9 mouse cellular contexts compared by ENCODE assay signal in genomic region chr9:107632478-107632877, GRCm38 (mm10). TPM values are rescaled to one million over a fixed set of nuclear protein-coding genes. Genes with fewer than 3 reads are reported as not detected.
DNase-seq lines count a peak whose midpoint lies in the region; ATAC-seq and TF ChIP-seq lines count a peak whose summit lies in the region.
"Had no signal": no experiment of that assay in that cellular context is flagged by ENCODE, and none has a peak within 500 bp of the region (broad histone marks: within the 10 kb centered on the region; RNA-seq: fewer than 3 reads in every experiment).

No protein-coding gene starts in this region.

- no peaks in the 10 kb centered on the region for H3K9me3 ChIP-seq in forebrain, postnatal 0 days (ENCODE audit: low read length)
- no peaks in the 10 kb centered on the region for H3K9me3 ChIP-seq in kidney, embryonic 15.5 days (replicated peaks)
- no peaks in the 10 kb centered on the region for H3K9me3 ChIP-seq in stomach, embryonic 16.5 days (replicated peaks; ENCODE audit: control insufficient read depth, low read length)

- WGBS in forebrain, postnatal 0 days = 4% methylated on average over 6 of the region's 6 CpGs
- 64% methylated on average over 6 of the region's 6 CpGs for WGBS in kidney, embryonic 15.5 days
- 57% methylated on average over 6 of the region's 6 CpGs for WGBS in stomach, embryonic 16.5 days

- intact Hi-C loops in left cerebral cortex, postnatal 25 days (cut with DNase I) = no loop called here

- peak; percentile 55 for DNase-seq in layer of hippocampus, adult 9-11 months
- no peak for DNase-seq in layer of hippocampus, adult 18-20 months (ENCODE audit: low spot score in 2 of 2)
- peak; percentile 51 to 60 for DNase-seq in adrenal gland, postnatal 36 days
- DNase-seq in forebrain, postnatal 0 days = peak; percentile 52
- peak; percentile 78 for DNase-seq in lung, postnatal 25 days (ENCODE audit: low spot score)
- DNase-seq in left cerebral cortex, postnatal 25 days (ENCODE audit: low spot score in 2 of 2) = no peak

- H3K36me3 ChIP-seq in forebrain, postnatal 0 days (ENCODE audit: insufficient read depth) = no peaks in the 10 kb centered on the region
- peaks cover 8% of the 10 kb centered on the region; the same call in 1 of the 2 replicates for H3K36me3 ChIP-seq in kidney, embryonic 15.5 days
- H3K36me3 ChIP-seq in stomach, embryonic 16.5 days (ENCODE audit: control insufficient read depth, insufficient read depth, low read length) = no peaks in the 10 kb centered on the region

- ATAC-seq in forebrain, postnatal 0 days = no peak
- ATAC-seq in kidney, embryonic 15.5 days (replicated peaks; ENCODE audit: low FRiP score) = no peak
- ATAC-seq in stomach, embryonic 16.5 days (ENCODE audit: insufficient read depth, low FRiP score) = no peak

- peaks cover 62% of the 10 kb centered on the region for H3K4me1 ChIP-seq in forebrain, postnatal 0 days (ENCODE audit: insufficient read depth)
- H3K4me1 ChIP-seq in kidney, embryonic 15.5 days = peaks cover 81% of the 10 kb centered on the region
- peaks cover 64% of the 10 kb centered on the region for H3K4me1 ChIP-seq in stomach, embryonic 16.5 days (ENCODE audit: control insufficient read depth, insufficient read depth, low read length)

- peak overlapping the region; percentile 98 for H3K4me2 ChIP-seq in forebrain, postnatal 0 days (ENCODE audit: low read depth)
- peak overlapping the region; percentile 96 for H3K4me2 ChIP-seq in kidney, embryonic 15.5 days
- H3K4me2 ChIP-seq in stomach, embryonic 16.5 days (ENCODE audit: low read depth, low read length) = peak overlapping the region; percentile 99

- H3K4me3 ChIP-seq in forebrain, postnatal 0 days (ENCODE audit: low read depth, low read length) = peak overlapping the region; percentile 85
- peak overlapping the region; percentile 93 for H3K4me3 ChIP-seq in kidney, embryonic 15.5 days (replicated peaks)
- H3K4me3 ChIP-seq in stomach, embryonic 16.5 days (replicated peaks; ENCODE audit: low read length) = peak overlapping the region; percentile 85

- H3K27ac ChIP-seq in forebrain, postnatal 0 days (ENCODE audit: low read depth, low read length) = peak overlapping the region; percentile 90
- H3K27ac ChIP-seq in kidney, embryonic 15.5 days = peak overlapping the region; percentile 92
- H3K27ac ChIP-seq in stomach, embryonic 16.5 days (ENCODE audit: low read length) = peak overlapping the region; percentile 93

- H3K9ac ChIP-seq in forebrain, postnatal 0 days = peak overlapping the region; percentile 61
- peak overlapping the region; percentile 97 for H3K9ac ChIP-seq in kidney, embryonic 15.5 days
- peak overlapping the region; percentile 94 for H3K9ac ChIP-seq in stomach, embryonic 16.5 days (ENCODE audit: low read length)

- no peaks in the 10 kb centered on the region for H3K27me3 ChIP-seq in forebrain, postnatal 0 days (ENCODE audit: insufficient read depth, low read length)
- no peaks in the 10 kb centered on the region for H3K27me3 ChIP-seq in kidney, embryonic 15.5 days
- no peaks in the 10 kb centered on the region for H3K27me3 ChIP-seq in stomach, embryonic 16.5 days (ENCODE audit: control insufficient read depth, insufficient read depth, low read length)

- no peak for TF ChIP-seq CTCF in forebrain, postnatal 0 days (IDR thresholded peaks at IDR 0.05; ENCODE audit: low read depth)

RNA-seq across cellular contexts. Expression of gene Gnai2, which starts 2.7 kb away (rescaled TPM):
- total RNA-seq in layer of hippocampus, adult 18-20 months (2021) = 100 to 1,000 TPM; 228 to 231 TPM
- 100 to 1,000 TPM; 221 to 245 TPM for total RNA-seq in adrenal gland, postnatal 36 days (2021)
- total RNA-seq in forebrain, postnatal 0 days (2014; rRNA removed) = 200 and 223 TPM in 2 replicates
- polyA plus RNA-seq in forebrain, postnatal 0 days (2015; fragmentation: Nextera tagmentation; extraction: Ambion mirVana) = 267 and 287 TPM in 2 replicates
- polyA plus RNA-seq in kidney, embryonic 15.5 days (2015; fragmentation: Nextera tagmentation; extraction: Ambion mirVana) = 403 and 424 TPM in 2 replicates
- 308 and 311 TPM in 2 replicates for polyA plus RNA-seq in stomach, embryonic 16.5 days (2015; fragmentation: Nextera tagmentation; extraction: Ambion mirVana)
- 100 to 1,000 TPM; 214 to 221 TPM for total RNA-seq in left cerebral cortex, postnatal 25 days (2021)

RNA-seq across cellular contexts. Expression of gene Sema3b, which starts 23.4 kb away (rescaled TPM):
- 1 to 10 TPM; 1.5 to 2.5 TPM for total RNA-seq in layer of hippocampus, adult 18-20 months (2021)
- 1 to 10 TPM; 4.6 to 8.4 TPM for total RNA-seq in adrenal gland, postnatal 36 days (2021)
- total RNA-seq in forebrain, postnatal 0 days (2014; rRNA removed) = 6.5 and 6.6 TPM in 2 replicates
- 3.9 and 4.4 TPM in 2 replicates for polyA plus RNA-seq in forebrain, postnatal 0 days (2015; fragmentation: Nextera tagmentation; extraction: Ambion mirVana)
- 21.1 and 22.5 TPM in 2 replicates for polyA plus RNA-seq in kidney, embryonic 15.5 days (2015; fragmentation: Nextera tagmentation; extraction: Ambion mirVana)
- polyA plus RNA-seq in stomach, embryonic 16.5 days (2015; fragmentation: Nextera tagmentation; extraction: Ambion mirVana) = 14.9 and 16.3 TPM in 2 replicates
- 1 to 10 TPM; 3.4 to 3.5 TPM for total RNA-seq in left cerebral cortex, postnatal 25 days (2021)

RNA-seq across cellular contexts. Expression of gene Slc38a3, which starts 36.9 kb away (rescaled TPM):
- total RNA-seq in layer of hippocampus, adult 18-20 months (2021) = 10 to 100 TPM; 57.8 to 62.6 TPM
- 1 to 10 TPM in 1 of 2 experiments, under 1 TPM in 1; 0.30 to 1.0 TPM for total RNA-seq in adrenal gland, postnatal 36 days (2021)
- total RNA-seq in forebrain, postnatal 0 days (2014; rRNA removed) = 43.5 and 60.9 TPM in 2 replicates
- polyA plus RNA-seq in forebrain, postnatal 0 days (2015; fragmentation: Nextera tagmentation; extraction: Ambion mirVana) = 38.7 and 39.8 TPM in 2 replicates
- polyA plus RNA-seq in kidney, embryonic 15.5 days (2015; fragmentation: Nextera tagmentation; extraction: Ambion mirVana) = 7.1 and 8.1 TPM in 2 replicates
- polyA plus RNA-seq in stomach, embryonic 16.5 days (2015; fragmentation: Nextera tagmentation; extraction: Ambion mirVana) = 13.0 and 15.1 TPM in 2 replicates
- 10 to 100 TPM; 69.9 to 81.4 TPM for total RNA-seq in left cerebral cortex, postnatal 25 days (2021)
- total RNA-seq: neutrophil, adult 5-6 weeks had no signal

RNA-seq across cellular contexts. Expression of gene Ifrd2, which starts 45.0 kb away (rescaled TPM):
- 10 to 100 TPM; 12.5 to 13.2 TPM for total RNA-seq in layer of hippocampus, adult 18-20 months (2021)
- total RNA-seq in adrenal gland, postnatal 36 days (2021) = 10 to 100 TPM; 37.8 to 43.1 TPM
- 11.7 and 13.8 TPM in 2 replicates for total RNA-seq in forebrain, postnatal 0 days (2014; rRNA removed)
- 6.2 and 7.4 TPM in 2 replicates for polyA plus RNA-seq in forebrain, postnatal 0 days (2015; fragmentation: Nextera tagmentation; extraction: Ambion mirVana)
- polyA plus RNA-seq in kidney, embryonic 15.5 days (2015; fragmentation: Nextera tagmentation; extraction: Ambion mirVana) = 47.8 and 55.8 TPM in 2 replicates
- 62.0 and 77.7 TPM in 2 replicates for polyA plus RNA-seq in stomach, embryonic 16.5 days (2015; fragmentation: Nextera tagmentation; extraction: Ambion mirVana)
- 10 to 100 TPM; 11.1 to 13.3 TPM for total RNA-seq in left cerebral cortex, postnatal 25 days (2021)

RNA-seq across cellular contexts. Expression of gene Gnat1, which starts 47.0 kb away (rescaled TPM):
- not detected for total RNA-seq in layer of hippocampus, adult 18-20 months (2021)
- total RNA-seq in adrenal gland, postnatal 36 days (2021) = not detected
- 0.24 TPM in 1 of 2 replicates, not detected in the other for total RNA-seq in forebrain, postnatal 0 days (2014; rRNA removed)
- 0.73 and 1.8 TPM in 2 replicates for polyA plus RNA-seq in forebrain, postnatal 0 days (2015; fragmentation: Nextera tagmentation; extraction: Ambion mirVana)
- 3.9 and 4.6 TPM in 2 replicates for polyA plus RNA-seq in kidney, embryonic 15.5 days (2015; fragmentation: Nextera tagmentation; extraction: Ambion mirVana)
- 0.42 and 2.0 TPM in 2 replicates for polyA plus RNA-seq in stomach, embryonic 16.5 days (2015; fragmentation: Nextera tagmentation; extraction: Ambion mirVana)
- under 1 TPM; 0.18 to 0.21 TPM for total RNA-seq in left cerebral cortex, postnatal 25 days (2021)
- total RNA-seq: neutrophil, adult 5-6 weeks had no signal

Comparison
In these comparisons a context has a peak if more than half of its experiments do, and no peak if none do; other contexts are left out.
1. DNase-seq: peak in layer of hippocampus, adult 9-11 months (single experiment), adrenal gland, postnatal 36 days (2 of 2), forebrain, postnatal 0 days (single experiment) and lung, postnatal 25 days (single experiment); none in layer of hippocampus, adult 18-20 months (0 of 2) and left cerebral cortex, postnatal 25 days (0 of 2).
2. RNA of gene Slc38a3, which starts 36.9 kb away (total RNA-seq): 69.9 to 81.4 TPM in left cerebral cortex, postnatal 25 days, 57.8 to 62.6 TPM in layer of hippocampus, adult 18-20 months and 43.5 to 60.9 TPM in forebrain, postnatal 0 days; 0.30 to 1.0 TPM in adrenal gland, postnatal 36 days; every median in the first group is over 10 times any median in the second.
3. Peak in every context shown above with its lines, with median percentiles within 50 percentile points of each other: H3K27ac ChIP-seq, H3K4me2 ChIP-seq, H3K4me3 ChIP-seq and H3K9ac ChIP-seq.